Mouse (Mus musculus): ENCODE results near the gene Chrna3. TPM values are rescaled to one million over a fixed set of nuclear protein-coding genes. Genes with fewer than 3 reads are reported as not detected.

The Chrna3 gene
- total RNA-seq (2021), result 7.4 and 11.2 TPM in 2 replicates
- long read RNA-seq, full-length matches to known transcripts, result 14 of 17 reads
- long read RNA-seq, partial matches to known transcripts, result 1 of 17 reads
- long read RNA-seq, other reads (novel, unspliced or antisense), result 2 of 17 reads

- DNase-seq, result peak; percentile 11
Observed at GRCm38 (mm10) chr9:55026275-55026663, at the start of gene Chrna3. TSS of gene Chrna3 (minus strand) at chr9:55026562.

- no peak for DNase-seq
Observed at GRCm38 (mm10) chr9:55067965-55068265, 41.6 kb upstream of the Chrna3 start.

GRCm38 (mm10) chr9:55067260-55067964, 41.0 kb upstream of the Chrna3 start:
- DNase-seq, result peak; percentile 6

GRCm38 (mm10) chr9:55065241-55065640, 38.9 kb upstream of the Chrna3 start:
- no peak for DNase-seq

GRCm38 (mm10) chr9:55058067-55058466, 31.7 kb upstream of the Chrna3 start:
- DNase-seq, result no peak

GRCm38 (mm10) chr9:55055386-55055930, 29.1 kb upstream of the Chrna3 start:
- no peak for DNase-seq

- no peak for DNase-seq
Observed at GRCm38 (mm10) chr9:55048211-55048880, 22.0 kb upstream of the Chrna3 start, which contains the start of gene Chrnb4. TSS of gene Chrnb4 (minus strand) at chr9:55048779.

- no peak for DNase-seq
Observed at GRCm38 (mm10) chr9:55046764-55047163, 20.4 kb upstream of the Chrna3 start.

GRCm38 (mm10) chr9:55045001-55045400, 18.6 kb upstream of the Chrna3 start:
- no peak for DNase-seq

GRCm38 (mm10) chr9:55043688-55044087, 17.3 kb upstream of the Chrna3 start:
- no peak for DNase-seq

GRCm38 (mm10) chr9:55041389-55041788, 15.0 kb upstream of the Chrna3 start:
- no peak for DNase-seq

GRCm38 (mm10) chr9:55039983-55040382, 13.6 kb upstream of the Chrna3 start:
- DNase-seq, result no peak

- DNase-seq, result no peak
Observed at GRCm38 (mm10) chr9:55038948-55039347, 12.6 kb upstream of the Chrna3 start.

GRCm38 (mm10) chr9:55031435-55032167, 5.2 kb upstream of the Chrna3 start:
- no peak for DNase-seq

GRCm38 (mm10) chr9:55025534-55026274, 658 bp downstream of the Chrna3 start:
- DNase-seq, result no peak

- peak; percentile 85 for DNase-seq
Observed at GRCm38 (mm10) chr9:55023902-55024583, 2.3 kb downstream of the Chrna3 start.

- no peak for DNase-seq
Observed at GRCm38 (mm10) chr9:55023326-55023725, 3.0 kb downstream of the Chrna3 start.

- no peak for DNase-seq
Observed at GRCm38 (mm10) chr9:55016926-55017325, 9.4 kb downstream of the Chrna3 start.

GRCm38 (mm10) chr9:55010588-55011350, 15.6 kb downstream of the Chrna3 start:
- no peak for DNase-seq

- no peak for DNase-seq
Observed at GRCm38 (mm10) chr9:55009692-55010091, 16.7 kb downstream of the Chrna3 start.

GRCm38 (mm10) chr9:55003609-55004008, 22.8 kb downstream of the Chrna3 start:
- no peak for DNase-seq

All from adrenal gland, postnatal 25 days (tissue).